Mouse (Mus musculus): Measurements from ENCODE around the gene Tmem221.

The Tmem221 gene

GRCm38 (mm10) chr8:71505979-71506378 lies 52.7 kb downstream of the Tmem221 start:
- no peak for DNase-seq

GRCm38 (mm10) chr8:71505326-71505725 lies 53.3 kb downstream of the Tmem221 start:
- no peak for DNase-seq

GRCm38 (mm10) chr8:71504349-71504748 lies 54.3 kb downstream of the Tmem221 start:
- no peak for DNase-seq
